Mouse (Mus musculus) left cerebral cortex, postnatal 14 days (tissue): Measurements from ENCODE around the gene Crnkl1. TPM values are rescaled to one million over a fixed set of nuclear protein-coding genes. Genes with fewer than 3 reads are reported as not detected.

Experiments
- DNase-seq, 2 experiments: peaks; one replicate each; pipeline ENCODE4 v3.0.0; 2021 to 2022; ENCODE audit warnings: low spot score in 2 of 2, mixed read lengths in 1 of 2
- intact Hi-C: fragments of 180-260 bp; cut with DNase I; formaldehyde crosslinking; loops from one replicate; pipeline ENCODE4 v1.15.1; 2025
- long read RNA-seq, 2 experiments: library from polyadenylated mRNA; stranded (forward); transcript quantifications; one replicate each; pipeline ENCODE4 v2.0.0; 2021
- total RNA-seq, 2 experiments: library from RNA; stranded (reverse); gene quantifications; 2 replicates each; pipeline ENCODE4 v1.2.3; 2021

The Crnkl1 gene
- total RNA-seq = 10 to 100 TPM; 16.7 to 18.9 TPM
- long read RNA-seq, experiment 1, transcript Crnkl1-201 (14 exons, 3,428 nt) = major isoform, 17 of 20 reads
- long read RNA-seq, experiment 1, partial matches to known transcripts = 1 of 20 reads
- long read RNA-seq, experiment 1, other reads (novel, unspliced or antisense) = 2 of 20 reads
- long read RNA-seq, experiment 2, transcript Crnkl1-201 (14 exons, 3,428 nt) = major isoform, 15 of 17 reads
- long read RNA-seq, experiment 2, partial matches to known transcripts = 2 of 17 reads
- long read RNA-seq, experiment 2, other reads (novel, unspliced or antisense) = 0 of 17 reads

DNA sequence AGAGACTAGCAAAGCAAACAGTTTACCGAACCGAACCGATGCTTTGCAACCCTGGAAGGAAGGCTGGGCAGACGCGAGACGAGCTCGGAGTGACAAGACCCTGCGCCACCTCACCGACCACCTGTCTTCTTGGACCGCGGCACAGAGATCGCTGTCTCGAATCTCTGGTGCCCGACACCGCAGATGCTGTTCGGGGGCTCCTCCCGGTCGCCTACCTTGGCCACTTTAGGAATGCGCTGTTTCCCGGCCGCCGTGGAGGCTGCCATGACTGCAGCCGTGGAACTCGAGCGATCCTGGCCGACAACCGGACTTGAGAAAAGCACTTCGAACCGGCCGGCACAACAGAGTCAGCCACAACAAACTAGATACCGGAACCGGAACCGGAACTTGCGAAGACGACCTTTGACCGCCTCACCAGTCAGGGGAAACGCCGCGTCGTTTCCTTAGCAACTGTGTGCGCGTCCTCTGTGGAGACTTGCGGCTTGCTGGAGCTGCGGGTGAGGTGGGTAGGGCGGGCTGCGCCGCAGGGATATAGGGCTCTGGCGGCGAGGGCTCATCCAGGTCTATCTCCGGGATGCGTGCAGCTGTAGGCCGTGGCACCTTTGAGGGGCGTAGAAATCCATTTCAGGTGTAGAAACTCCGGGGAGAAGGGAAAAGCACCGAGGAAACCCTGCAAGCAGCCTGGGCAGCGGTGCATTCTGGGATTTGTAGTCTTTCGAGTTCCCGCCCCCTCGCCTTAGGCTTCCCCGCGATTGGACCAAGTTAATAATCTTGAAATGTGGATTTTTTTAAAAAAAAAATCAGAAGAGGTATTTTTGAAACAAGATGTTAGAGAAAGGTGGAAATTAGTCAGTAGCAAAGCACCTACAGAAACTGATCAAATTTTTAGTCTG lies at the start of gene Crnkl1, which contains the start of gene Cfap61:
TSS of gene Crnkl1 (minus strand) at position 676 of the 893 bp plus-strand sequence.
TSS of gene Cfap61 (plus strand) at position 446 of the 893 bp plus-strand sequence.
- intact Hi-C loops = no loop called here
- DNase-seq = peak; percentile 95 to 96

DNA sequence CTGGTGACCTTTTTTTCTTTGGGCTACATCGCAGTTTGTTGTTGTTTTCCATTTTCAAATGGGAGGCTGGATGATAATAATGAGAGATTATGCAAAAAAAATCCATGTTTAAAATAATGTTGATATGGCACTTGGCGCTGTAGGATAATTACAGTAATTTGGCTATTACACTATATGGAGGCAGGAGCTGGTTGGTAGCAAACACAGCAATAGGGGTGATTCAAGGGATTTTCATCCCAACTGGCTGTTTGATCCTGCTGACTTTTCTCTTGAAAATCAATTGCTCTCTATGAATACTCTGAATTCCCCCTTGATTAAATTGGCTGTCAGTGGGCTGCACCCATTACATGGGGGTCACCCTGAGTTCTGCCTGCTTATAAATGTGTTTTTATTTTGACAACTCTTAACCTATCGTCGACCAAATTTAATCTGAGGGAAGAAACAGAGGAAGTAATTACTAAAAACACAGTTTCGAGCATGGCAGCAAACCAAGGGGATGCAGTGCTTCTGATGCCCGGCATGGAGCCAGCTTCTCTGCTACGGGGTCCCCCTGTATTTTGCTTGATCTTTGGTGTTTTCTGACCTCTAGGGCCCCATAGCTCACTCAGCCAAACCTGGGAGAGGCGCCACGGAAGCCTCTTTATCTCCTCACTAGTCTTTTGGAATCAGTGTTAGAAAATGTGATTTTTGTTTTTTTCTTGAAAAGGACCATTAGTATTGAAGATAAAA lies 47.7 kb upstream of the Crnkl1 start:
- intact Hi-C loops = no loop called here
- no peak for DNase-seq

DNA sequence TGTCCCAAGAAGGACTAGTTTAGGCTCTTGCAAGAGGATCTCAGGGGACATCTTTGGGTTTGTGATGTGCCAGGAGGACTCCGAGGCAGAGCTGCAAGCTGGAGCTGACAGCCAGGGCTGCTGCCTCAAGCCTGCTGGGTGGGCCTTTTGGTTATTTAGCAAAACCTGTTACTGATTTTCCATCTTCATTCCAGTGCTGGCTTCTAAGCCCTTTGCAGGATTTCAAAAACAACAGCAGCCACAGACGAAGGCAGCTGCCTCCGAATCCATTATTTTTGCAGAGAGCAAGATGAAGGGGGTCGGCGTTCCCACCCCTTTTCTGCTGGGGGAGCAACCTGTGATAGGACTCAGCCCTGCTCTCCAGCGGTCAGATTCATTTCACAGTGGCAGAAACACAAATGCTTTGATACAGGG lies 46.9 kb upstream of the Crnkl1 start:
- intact Hi-C loops = no loop called here
- no peak for DNase-seq

DNA sequence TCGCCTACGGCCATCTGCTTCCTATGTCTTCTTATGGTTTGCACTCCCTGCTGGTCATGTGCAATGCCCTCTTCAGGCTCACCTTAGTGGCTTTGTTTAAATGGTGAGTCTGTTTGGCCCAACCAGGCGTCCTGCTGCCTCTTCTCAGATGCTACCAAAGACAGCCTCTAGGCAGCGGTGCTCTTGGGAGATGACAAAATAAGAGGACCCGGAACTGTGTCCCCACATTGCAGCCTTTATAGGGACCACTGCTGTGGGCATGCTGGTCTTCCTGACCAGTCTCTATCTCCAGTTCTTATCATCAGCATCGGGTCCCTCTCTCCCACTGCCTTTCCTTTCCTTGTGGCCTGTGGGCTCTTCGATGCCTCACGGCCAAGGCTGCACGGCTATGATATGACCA lies 46.1 kb upstream of the Crnkl1 start:
- intact Hi-C loops = no loop called here
- DNase-seq = no peak

DNA sequence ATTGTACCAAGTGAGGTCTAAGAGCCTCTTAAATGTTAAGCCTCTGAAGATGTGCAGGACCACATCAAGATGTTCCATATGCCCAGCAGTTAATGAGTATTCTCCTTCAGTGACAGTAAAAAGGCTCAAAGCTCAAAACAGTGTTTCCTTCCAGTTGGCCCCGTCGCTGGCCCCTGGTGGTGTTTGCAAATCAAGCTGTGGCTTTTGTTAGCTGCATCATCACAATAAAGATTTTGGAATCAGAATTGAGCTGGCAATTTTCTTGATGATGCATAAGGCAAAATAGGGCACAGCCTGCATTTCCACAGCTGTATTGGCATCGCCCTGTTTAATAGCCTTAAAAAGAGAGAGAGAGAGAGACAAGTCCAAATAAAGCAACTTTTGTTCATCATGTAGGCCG lies 44.8 kb upstream of the Crnkl1 start:
- no peak for DNase-seq
- intact Hi-C loops = no loop called here

DNA sequence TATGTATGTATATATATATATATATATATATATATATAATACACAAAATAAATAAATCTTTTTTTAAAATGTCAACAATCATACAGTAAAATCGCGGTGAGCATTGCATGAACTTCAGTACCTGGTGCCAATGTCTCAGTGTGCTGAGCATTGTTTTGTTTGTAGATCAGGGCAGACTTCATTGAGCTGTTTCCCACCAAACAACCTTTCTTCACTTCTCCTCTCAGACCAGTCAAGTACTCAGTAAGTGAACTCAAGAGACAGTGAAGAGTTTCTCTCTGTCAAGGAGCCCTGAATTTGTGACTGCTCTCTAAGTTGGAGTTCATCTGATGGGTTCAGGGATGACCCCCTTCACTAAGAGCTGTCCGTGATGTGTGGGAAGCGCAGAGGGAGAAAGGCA lies 37.8 kb upstream of the Crnkl1 start:
- no peak for DNase-seq
- intact Hi-C loops = no loop called here

DNA sequence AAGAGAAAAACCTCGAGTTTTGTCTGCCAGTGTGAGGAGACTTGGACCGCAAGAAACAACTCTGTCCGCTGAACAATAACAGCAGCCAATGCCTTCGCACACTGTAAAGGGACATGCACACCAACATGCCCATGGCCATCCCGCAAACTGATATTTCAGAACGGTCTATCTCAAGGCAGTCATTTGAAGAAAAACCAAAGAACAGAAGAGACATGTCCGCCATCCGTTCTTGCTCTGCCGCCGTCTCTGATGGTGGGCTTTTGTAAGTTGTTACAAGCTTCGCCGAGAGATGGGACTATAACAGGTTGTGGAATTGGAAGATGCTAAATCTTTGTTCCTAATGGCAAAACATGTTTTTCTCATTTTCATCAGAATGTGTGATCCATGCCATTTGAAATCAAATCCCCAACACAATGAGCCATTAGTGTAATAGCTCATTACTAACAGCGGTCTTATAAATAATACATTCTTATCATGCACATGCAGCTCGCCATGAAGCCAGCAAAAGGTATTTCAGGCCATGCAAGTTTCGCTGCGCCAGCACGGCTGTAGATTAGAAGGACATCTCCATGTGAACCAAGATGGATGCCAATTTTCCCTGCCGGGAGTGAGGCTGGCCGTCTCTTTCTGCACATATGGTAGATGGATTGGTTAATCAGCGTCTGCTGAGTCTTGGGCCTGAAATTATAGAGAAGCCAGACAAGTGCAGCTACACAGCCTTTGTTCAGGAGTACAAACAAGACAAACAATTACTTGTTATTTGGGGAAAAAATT lies 36.6 kb upstream of the Crnkl1 start:
- intact Hi-C loops = no loop called here
- DNase-seq = peak in 1 of 2 experiments; percentile 11

DNA sequence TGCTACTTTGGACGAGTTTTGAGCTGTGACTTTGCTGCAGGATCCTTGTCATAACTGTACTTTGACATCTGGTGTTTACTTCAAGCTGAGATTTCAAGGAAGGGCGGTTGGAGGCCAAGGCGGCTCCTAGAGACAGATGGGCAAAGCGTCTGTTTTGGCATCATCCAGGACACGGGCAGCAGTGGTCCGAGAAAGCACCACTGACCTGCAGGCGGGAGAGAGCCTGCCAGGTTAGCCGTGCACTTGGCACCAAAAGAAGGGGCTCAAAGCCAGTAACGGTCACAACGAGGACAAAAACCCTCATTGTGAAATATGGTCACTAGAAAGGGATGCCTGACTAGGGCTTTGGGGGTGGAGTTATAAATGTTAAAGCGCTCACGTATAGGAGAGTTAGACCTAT lies 35.9 kb upstream of the Crnkl1 start:
- intact Hi-C loops = no loop called here
- DNase-seq = no peak

DNA sequence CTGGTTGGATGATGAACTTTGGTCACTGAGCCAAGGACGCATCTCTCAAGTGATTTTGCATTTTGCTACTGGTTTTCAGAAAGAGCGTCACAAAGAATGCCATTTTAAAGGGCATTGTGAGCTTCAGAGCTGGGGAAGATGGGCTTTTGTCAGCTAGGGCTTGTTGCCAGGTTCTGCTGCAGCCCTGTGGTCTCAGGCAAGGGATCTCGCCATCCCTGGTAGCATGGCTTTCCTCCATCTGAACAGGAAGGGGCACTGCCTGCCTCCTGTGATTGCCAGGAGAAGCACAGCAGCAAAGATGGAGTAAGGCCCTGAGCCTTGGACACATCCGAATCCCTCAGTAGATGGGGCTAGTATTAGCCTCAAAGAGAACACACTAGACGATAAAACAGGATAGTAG lies 27.0 kb upstream of the Crnkl1 start:
- no peak for DNase-seq
- intact Hi-C loops = no loop called here

DNA sequence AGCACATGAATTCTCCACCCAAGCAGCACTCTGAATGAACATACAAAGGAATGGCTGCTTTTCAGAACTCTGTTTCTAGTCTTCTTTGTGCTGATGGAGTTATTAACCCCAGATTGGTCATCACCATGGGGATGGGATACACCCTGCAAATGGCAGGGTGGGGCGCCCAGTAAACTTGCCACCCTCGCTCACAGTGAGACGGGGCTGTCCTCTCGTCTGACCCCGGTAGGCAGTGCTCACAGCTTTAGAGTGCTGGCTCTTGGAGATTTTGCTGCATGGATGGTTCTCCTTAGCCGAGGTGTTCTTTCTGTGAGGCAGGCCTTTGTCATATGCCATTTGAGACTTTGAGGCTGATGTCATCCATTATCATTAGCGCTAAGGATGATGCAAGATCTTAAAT lies 23.7 kb upstream of the Crnkl1 start:
- intact Hi-C loops = loop anchor here (5.0 to 10.0 kb wide), 3 partner anchors 256 to 654 kb away; no protein-coding TSS in a partner anchor
- DNase-seq = no peak

DNA sequence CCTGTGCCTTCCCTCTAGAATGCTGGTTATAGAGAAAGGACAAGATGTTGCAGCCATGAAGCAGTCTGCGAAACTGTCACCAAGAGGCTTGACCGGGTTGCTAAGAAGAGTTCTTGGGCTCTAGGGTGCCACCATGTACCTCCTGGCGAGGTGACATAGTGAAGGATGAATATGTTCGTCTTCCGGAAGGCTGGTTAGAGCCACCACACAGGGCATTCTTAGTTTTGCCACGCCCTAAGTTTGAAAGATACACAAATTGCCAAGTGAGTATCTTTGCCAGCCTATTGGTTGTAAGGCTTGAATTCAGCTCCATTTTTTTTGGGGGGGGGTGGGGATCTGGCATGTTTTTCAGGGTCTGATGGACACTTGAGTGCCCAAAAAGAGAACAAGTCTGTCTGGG lies 23.3 kb upstream of the Crnkl1 start:
- intact Hi-C loops = loop anchor here (5.0 to 10.0 kb wide), 3 partner anchors 257 to 654 kb away; no protein-coding TSS in a partner anchor
- DNase-seq = no peak

DNA sequence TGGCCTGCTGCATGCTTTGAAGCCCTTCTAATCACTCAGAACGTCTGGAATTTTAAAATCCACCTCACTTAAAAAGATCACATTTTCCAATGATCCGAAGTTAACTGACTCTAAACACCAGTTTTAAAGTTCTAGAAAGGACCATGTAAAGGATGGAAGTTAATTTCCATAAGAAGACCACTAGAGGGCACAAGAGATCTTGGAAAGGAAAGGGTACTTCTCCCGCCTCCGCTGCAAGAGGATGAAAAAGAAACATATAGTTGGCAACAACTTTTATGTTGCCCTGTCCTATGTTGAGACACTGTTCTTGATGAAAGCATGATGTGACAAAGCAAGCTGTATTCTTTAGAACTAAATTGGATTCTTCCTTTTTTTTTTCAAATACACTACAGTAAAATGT lies 22.6 kb upstream of the Crnkl1 start:
- intact Hi-C loops = loop anchor here (2.0 to 10.0 kb wide), 4 partner anchors 257 to 655 kb away; no protein-coding TSS in a partner anchor
- peak; percentile 8 to 54 for DNase-seq

DNA sequence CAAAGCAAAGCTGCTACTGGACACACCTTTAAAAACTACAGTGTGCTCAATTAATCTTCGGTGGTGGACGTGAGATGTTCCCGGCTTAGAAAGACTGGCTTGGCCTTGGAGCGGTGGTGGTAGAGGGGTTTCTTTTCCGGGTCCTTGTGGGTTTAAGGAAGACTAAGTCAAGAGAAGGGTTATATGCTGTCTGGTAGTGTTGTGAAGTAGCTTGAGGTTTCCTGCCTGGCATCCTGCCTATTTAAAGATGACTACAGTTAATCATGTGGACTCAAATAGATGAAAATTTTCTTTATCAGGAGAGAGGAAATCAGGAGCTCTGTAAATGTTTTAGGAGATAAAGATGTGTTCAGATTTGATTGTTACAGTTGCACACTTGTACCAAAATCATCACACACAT lies 21.5 kb upstream of the Crnkl1 start:
- no peak for DNase-seq
- intact Hi-C loops = loop anchor here (2.0 to 10.0 kb wide), 4 partner anchors 258 to 656 kb away; no protein-coding TSS in a partner anchor

DNA sequence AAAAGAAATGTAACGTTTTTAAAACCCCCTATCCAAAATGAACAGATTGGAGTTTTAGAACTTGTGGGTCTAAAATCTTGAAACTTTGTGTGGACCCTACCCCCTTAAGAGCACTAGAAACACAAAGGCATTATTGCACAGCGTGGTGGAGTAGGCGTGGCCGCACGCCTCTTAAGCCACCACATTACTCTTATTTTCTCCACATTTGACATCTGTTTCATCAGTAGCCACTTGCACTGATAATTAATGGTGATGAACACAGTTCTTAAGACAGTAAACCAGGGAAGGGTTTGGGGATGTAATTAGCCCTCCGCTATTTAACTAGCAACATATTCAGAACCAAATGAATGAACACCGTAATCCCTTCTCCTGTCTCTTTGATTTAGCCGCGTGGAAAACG lies 21.0 kb upstream of the Crnkl1 start:
- no peak for DNase-seq
- intact Hi-C loops = loop anchor here (2.0 to 10.0 kb wide), 4 partner anchors 259 to 656 kb away; no protein-coding TSS in a partner anchor

DNA sequence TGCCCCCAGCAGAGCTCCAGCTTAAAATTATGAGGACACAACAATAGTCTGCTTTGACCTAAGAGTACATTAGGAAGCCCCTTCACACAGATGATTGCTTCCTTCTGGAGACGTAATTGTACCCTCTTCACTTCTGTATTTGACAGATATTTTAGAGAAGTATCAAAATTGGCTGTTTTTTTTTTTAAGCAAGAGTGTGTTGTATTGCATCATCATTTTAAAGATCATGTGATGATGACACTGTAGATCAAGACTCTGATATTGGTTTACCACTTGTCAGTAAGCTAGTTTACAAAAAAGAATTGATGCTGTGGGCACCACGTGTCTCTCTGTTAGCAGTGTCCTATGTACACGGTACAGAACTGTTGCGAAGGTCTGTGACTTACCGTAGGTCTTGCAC lies 17.9 kb upstream of the Crnkl1 start:
- no peak for DNase-seq
- intact Hi-C loops = loop anchor here (10.0 kb wide), 2 partner anchors 262 to 432 kb away; no protein-coding TSS in a partner anchor

DNA sequence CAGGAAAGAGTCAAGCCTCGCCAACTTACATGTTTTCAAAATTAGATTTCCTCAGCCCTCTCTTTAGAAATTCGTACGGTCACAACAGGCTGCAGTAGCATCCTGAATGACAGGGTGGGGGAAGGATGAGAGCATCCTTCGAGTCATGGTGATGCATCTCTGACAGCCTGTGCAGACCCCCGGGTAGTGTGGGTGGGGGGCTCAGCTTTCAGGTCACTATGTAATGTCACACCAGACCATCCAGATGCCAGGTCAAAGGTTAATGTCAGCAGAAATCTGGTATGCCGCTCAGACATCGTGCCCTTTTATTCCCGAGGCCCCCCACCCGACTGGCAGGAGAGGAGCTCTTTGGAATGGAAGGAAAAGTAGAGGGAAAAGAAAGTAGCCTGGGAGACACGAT lies 15.4 kb upstream of the Crnkl1 start:
- DNase-seq = no peak
- intact Hi-C loops = loop anchor here (10.0 kb wide), 2 partner anchors 265 to 435 kb away; no protein-coding TSS in a partner anchor

DNA sequence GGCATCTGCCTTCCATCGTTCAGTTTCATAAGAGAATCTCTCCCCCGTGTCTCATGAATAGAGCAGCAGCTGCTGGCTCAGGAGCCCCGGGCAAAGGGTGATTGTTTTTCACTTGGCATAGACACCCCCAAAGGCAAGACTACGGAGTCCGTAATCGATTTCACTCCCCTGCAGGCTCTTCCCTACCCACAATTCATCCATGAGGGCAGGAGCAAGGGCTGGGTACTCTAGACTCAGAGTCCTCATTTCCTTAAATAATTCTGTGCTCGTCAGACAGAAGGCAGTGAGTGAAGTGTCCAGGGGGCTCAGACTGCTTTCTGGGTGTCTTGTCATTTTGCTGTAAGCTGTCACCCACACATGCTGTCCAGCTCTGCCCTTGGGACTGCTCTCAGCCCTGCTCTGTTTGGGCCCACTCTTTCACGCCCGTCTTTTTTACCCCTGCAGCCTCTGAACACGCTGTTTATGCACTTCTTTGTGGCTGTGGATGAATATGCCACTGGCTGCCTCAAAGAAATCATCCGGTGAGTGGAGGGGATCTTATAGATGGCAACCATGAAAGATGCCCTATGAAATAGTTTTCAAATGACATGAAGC lies 14.8 kb upstream of the Crnkl1 start:
- intact Hi-C loops = loop anchor here (10.0 kb wide), 2 partner anchors 265 to 435 kb away; no protein-coding TSS in a partner anchor
- no peak for DNase-seq

DNA sequence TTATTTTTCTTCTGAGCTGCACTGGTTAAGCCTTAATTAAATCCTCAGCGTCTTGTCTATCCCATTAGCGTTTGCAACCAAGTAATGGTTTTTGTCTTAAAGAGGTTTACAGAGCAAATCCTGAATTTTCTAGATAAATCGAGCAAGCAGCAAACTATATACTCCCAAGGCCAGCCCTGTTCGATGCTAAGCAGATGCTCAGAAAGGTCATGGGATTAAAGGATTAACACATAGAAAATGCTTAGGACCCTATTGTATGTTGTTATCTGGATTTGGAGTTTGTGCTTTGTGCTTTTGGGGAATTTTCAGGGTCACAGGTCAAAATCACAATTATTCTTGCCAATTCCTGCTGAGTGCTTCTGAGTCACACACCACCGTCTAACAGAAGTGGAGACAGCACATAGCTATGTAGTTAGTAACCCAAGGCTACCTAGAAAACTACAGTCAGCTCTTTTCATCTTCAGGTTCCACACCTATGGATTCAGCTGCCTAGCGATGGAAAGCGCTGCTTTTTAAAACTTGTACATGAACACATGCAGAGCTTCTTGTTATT lies 13.7 kb upstream of the Crnkl1 start:
- DNase-seq = no peak
- intact Hi-C loops = no loop called here
